Mouse (Mus musculus) embryonic facial prominence, embryonic 15.5 days (tissue): Measurements from ENCODE around the gene 9930021J03Rik. TPM values are rescaled to one million over a fixed set of nuclear protein-coding genes. Genes with fewer than 3 reads are reported as not detected.

Source experiments
- ATAC-seq: fragments of 200-750 bp; cut with Nextera tagmentation; 2 replicates; pipeline ENCODE4 v1.8.0; 2017; ENCODE audit warnings: low read depth, moderate TSS enrichment; ENCODE audit not compliant: insufficient number of reproducible peaks, low FRiP score, low TSS enrichment
- H3K27ac ChIP-seq: fragments of 300-500 bp; sonication (generic); replicated peaks from 2 replicates; pipeline ENCODE4 v1.5.1; 2015; ENCODE audit warnings: mild to moderate bottlenecking, inconsistent platforms
- H3K27me3 ChIP-seq: fragments of 300-500 bp; sonication (generic); 2 replicates; pipeline ENCODE4 v1.6.1; 2015; ENCODE audit warnings: inconsistent platforms
- H3K36me3 ChIP-seq: fragments of 300-500 bp; sonication (generic); 2 replicates; pipeline ENCODE4 v1.6.1; 2015; ENCODE audit warnings: mild to moderate bottlenecking, inconsistent platforms
- H3K4me1 ChIP-seq: fragments of 300-500 bp; sonication (generic); 2 replicates; pipeline ENCODE4 v1.6.1; 2015; ENCODE audit warnings: inconsistent platforms
- H3K4me2 ChIP-seq: fragments of 300-500 bp; sonication (generic); replicated peaks from 2 replicates; pipeline ENCODE4 v1.6.1; 2015; ENCODE audit warnings: mild to moderate bottlenecking, inconsistent platforms
- H3K4me3 ChIP-seq: fragments of 300-500 bp; sonication (generic); replicated peaks from 2 replicates; pipeline ENCODE4 v1.5.1; 2015; ENCODE audit warnings: mild to moderate bottlenecking, inconsistent platforms
- H3K9ac ChIP-seq: fragments of 300-500 bp; sonication (generic); 2 replicates; pipeline ENCODE4 v1.6.1; 2015; ENCODE audit warnings: inconsistent platforms
- H3K9me3 ChIP-seq: fragments of 300-500 bp; sonication (generic); replicated peaks from 2 replicates; pipeline ENCODE4 v1.6.1; 2016; ENCODE audit warnings: inconsistent platforms
- WGBS: fragments of 180-500 bp; shearing (Covaris S2); methylation state at CpG from one replicate; pipeline ENCODE4 v1.1.7; 2015; 5-methylcytosine and 5-hydroxymethylcytosine counted together
- polyA plus RNA-seq: library from polyadenylated mRNA; unstranded; fragments of >200 nt; fragmentation: Nextera tagmentation; extraction: Ambion mirVana; gene quantifications from 2 replicates; pipeline ENCODE4 v1.2.1, GENCODE M21; 2015

The 9930021J03Rik gene
- polyA plus RNA-seq, 1 experiment from 2014 or later = 5.6 TPM

DNA sequence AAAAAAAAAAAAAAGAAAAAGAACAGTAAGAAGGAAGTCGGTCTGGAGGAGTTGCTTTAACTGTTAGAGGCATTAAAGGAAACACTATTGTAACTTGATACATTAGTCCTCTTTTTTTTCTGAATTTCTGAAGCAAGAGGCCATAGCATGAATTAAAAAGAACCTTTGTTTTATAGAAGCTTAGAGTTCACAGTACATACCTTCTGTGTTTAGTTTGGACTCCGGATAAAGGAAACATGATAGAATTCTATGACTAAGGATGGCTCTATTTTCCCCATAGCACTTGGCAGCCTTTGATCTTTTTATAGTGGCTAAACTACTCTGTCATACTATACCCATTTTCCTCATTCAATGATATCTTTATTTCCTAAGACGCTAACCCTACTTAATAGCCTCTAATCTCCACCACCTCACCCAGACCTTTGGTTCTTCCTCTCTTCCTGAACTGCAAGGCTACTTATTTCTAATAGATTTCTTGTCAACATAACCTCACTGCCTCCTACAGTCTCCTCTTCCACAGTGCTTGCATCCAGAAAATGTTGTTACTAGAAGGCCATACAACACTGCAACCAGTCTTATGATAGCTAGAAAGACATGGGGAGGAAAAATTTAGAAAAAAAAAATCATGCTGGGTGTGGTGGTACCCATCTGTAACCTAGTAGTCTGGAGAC, 29.7 kb upstream of the 9930021J03Rik start:
- Histone ChIP-seq H3K4me1 (peaks cover 11% of the 10 kb centered on the region; the same call in 1 of the 2 replicates), H3K9ac (no peak overlapping the region), H3K9me3 (no peaks in the 10 kb centered on the region), H3K4me3 (no peak overlapping the region), H3K27me3 (no peaks in the 10 kb centered on the region), H3K36me3 (no peaks in the 10 kb centered on the region), H3K27ac (peak overlapping the region; percentile 61), H3K4me2 (no peak overlapping the region)
- ATAC-seq = peak; percentile 43; the same call in 1 of the 2 replicates
- WGBS = 29% methylated on average over 3 of the region's 3 CpGs

GRCm38 (mm10) chr19:29830911-29831310, 25.1 kb upstream of the 9930021J03Rik start:
- Histone ChIP-seq H3K36me3 (no peaks in the 10 kb centered on the region), H3K27me3 (no peaks in the 10 kb centered on the region), H3K9ac (no peak overlapping the region), H3K4me3 (no peak overlapping the region), H3K4me1 (0 out of 2 replicates have a peak, but pooled peaks cover 3% of the 10 kb centered on the region), H3K4me2 (no peak overlapping the region), H3K27ac (no peak overlapping the region), H3K9me3 (no peaks in the 10 kb centered on the region)
- 63% methylated on average over 2 of the region's 2 CpGs for WGBS
- no peak for ATAC-seq

DNA sequence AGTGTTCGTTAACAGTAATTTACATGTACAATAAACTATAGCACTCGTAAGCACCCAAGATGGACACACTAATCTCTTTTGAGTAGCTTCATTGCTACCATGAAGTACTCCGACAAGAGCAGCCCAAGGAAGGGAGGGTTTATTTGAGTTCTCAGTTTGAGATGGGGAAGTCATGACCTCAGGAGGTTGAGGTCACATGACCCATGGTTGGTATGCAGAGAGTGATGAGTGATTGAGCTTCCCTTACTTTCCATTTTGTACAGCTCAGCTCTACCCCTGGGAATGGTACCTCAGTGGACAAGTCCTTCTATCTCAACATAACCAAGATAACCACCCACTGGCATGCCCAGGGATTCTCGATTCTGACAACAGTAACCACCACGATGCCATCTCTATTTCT, 22.8 kb upstream of the 9930021J03Rik start:
- Histone ChIP-seq H3K9ac (no peak overlapping the region), H3K4me1 (no peaks in the 10 kb centered on the region), H3K36me3 (no peaks in the 10 kb centered on the region), H3K27me3 (no peaks in the 10 kb centered on the region), H3K4me3 (no peak overlapping the region), H3K27ac (no peak overlapping the region), H3K9me3 (no peaks in the 10 kb centered on the region), H3K4me2 (no peak overlapping the region)
- 76% methylated on average over 5 of the region's 5 CpGs for WGBS
- no peak for ATAC-seq

GRCm38 (mm10) chr19:29826686-29827085, 20.9 kb upstream of the 9930021J03Rik start:
- Histone ChIP-seq H3K27me3 (no peaks in the 10 kb centered on the region), H3K4me2 (no peak overlapping the region), H3K9me3 (no peaks in the 10 kb centered on the region), H3K4me3 (no peak overlapping the region), H3K9ac (no peak overlapping the region), H3K36me3 (no peaks in the 10 kb centered on the region), H3K4me1 (no peaks in the 10 kb centered on the region), H3K27ac (no peak overlapping the region)
- 79% methylated on average over 1 of the region's 1 CpGs for WGBS
- no peak for ATAC-seq

- Histone ChIP-seq H3K4me1 (no peaks in the 10 kb centered on the region), H3K4me3 (no peak overlapping the region), H3K9ac (no peak overlapping the region), H3K36me3 (no peaks in the 10 kb centered on the region), H3K4me2 (no peak overlapping the region), H3K27ac (no peak overlapping the region), H3K27me3 (no peaks in the 10 kb centered on the region), H3K9me3 (no peaks in the 10 kb centered on the region)
- 52% methylated on average over 2 of the region's 2 CpGs for WGBS
- ATAC-seq = no peak
Measured at GRCm38 (mm10) chr19:29825003-29825402, 19.2 kb upstream of the 9930021J03Rik start.

DNA sequence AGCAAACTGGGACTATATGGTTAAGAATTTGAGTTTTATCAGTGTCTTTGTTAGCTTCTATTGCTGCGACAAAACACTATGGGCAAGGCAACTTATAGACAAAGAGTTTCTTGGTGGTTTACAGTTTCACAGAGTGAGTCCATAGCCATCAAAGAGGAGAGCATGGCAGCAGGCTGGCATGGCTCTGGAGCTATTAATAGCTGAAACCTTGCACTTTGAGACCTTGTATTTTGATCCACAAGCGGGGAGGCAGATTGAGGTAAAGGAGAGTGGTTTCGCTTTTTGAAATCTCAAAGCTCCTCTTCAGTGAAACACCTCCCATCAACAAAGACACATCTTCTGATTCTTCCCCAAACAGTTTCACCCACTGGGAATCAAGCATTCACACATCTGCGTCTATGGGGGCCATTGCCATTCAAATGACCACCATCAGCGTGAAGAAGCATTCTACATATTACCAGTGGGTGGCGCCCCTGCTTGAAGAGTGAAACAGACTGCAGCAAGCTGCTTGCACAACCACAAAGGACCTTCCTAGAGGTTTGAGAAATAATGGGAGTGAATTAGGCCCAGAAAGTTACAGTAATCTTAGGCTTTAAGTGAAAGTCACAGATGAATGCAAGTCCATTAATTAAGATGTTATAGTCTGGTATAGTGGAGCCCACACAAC, 18.4 kb upstream of the 9930021J03Rik start:
- 47% methylated on average over 6 of the region's 6 CpGs for WGBS
- no peaks in the 10 kb centered on the region for H3K4me1 ChIP-seq
- H3K9me3 ChIP-seq = no peaks in the 10 kb centered on the region
- no peak overlapping the region for H3K4me3 ChIP-seq
- no peak overlapping the region for H3K4me2 ChIP-seq
- no peaks in the 10 kb centered on the region for H3K27me3 ChIP-seq
- no peaks in the 10 kb centered on the region for H3K36me3 ChIP-seq
- ATAC-seq = no peak
- H3K27ac ChIP-seq = no peak overlapping the region
- no peak overlapping the region for H3K9ac ChIP-seq

DNA sequence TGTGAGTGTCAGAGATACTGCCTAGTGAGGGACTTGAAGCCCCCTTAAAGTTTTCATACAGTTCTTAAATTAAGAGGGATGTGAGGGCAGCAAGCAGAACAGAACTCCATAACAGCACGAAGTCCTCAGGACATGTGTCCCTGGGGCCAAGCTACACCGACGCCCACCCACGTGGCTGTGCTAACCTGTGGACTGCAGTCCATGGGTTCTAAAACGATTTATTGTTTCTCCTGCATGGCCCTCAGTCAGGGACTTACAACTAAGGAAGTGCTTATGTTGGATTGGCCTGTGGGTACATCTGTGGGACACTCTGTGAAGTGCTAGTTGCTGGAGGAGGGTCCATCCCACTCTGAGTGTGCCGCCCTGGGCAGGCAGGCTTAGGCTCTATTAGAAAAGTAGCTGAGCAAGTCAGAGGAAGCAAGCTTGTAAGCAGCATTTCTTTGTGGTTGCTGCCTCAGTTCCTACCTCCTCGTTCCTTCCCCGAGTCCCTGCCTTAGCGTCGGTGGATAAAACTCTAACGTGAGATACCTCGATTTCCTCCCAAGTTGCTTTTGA, 17.7 kb upstream of the 9930021J03Rik start:
- no peak overlapping the region for H3K27ac ChIP-seq
- H3K4me3 ChIP-seq = no peak overlapping the region
- no peaks in the 10 kb centered on the region for H3K36me3 ChIP-seq
- no peak overlapping the region for H3K9ac ChIP-seq
- no peaks in the 10 kb centered on the region for H3K4me1 ChIP-seq
- no peak for ATAC-seq
- H3K27me3 ChIP-seq = no peaks in the 10 kb centered on the region
- H3K4me2 ChIP-seq = no peak overlapping the region
- 64% methylated on average over 12 of the region's 12 CpGs for WGBS
- no peaks in the 10 kb centered on the region for H3K9me3 ChIP-seq

DNA sequence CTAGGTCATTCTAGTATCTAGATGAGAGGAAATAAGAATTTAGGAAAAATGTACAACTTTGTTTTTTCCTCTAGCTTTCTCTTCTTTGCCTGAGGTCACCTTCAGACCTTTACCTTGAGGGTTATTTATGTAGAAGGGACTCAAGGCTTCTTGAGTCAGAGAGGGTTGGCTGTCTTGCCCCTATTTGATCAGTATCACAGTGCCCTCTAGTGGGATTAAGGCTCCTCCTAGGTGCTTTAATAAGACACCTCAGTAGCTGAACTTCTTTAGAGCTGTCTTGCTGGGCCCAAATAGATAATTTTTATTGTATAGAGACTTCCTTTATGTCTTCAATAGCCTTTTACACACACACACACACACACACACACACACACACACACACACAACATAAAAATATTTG, 15.2 kb upstream of the 9930021J03Rik start:
- no peaks in the 10 kb centered on the region for H3K9me3 ChIP-seq
- H3K4me1 ChIP-seq = no peaks in the 10 kb centered on the region
- H3K27ac ChIP-seq = no peak overlapping the region
- H3K4me2 ChIP-seq = no peak overlapping the region
- no peak overlapping the region for H3K9ac ChIP-seq
- H3K36me3 ChIP-seq = no peaks in the 10 kb centered on the region
- H3K4me3 ChIP-seq = no peak overlapping the region
- no peak for ATAC-seq
- H3K27me3 ChIP-seq = no peaks in the 10 kb centered on the region

- no peaks in the 10 kb centered on the region for H3K27me3 ChIP-seq
- H3K4me3 ChIP-seq = peak within 1 kb of the TSS; percentile 59
- H3K9me3 ChIP-seq = no peaks in the 10 kb centered on the region
- no peak within 1 kb of the TSS; the same call in 1 of the 2 replicates for H3K27ac ChIP-seq
- peak within 1 kb of the TSS; percentile 59 for H3K4me2 ChIP-seq
- under 1% methylated on average over 47 of the region's 47 CpGs for WGBS
- ATAC-seq = peak; percentile 92
- H3K9ac ChIP-seq = peak within 1 kb of the TSS; percentile 33
- H3K36me3 ChIP-seq = peaks cover 21% of the 10 kb centered on the region
- H3K4me1 ChIP-seq = peaks cover 9% of the 10 kb centered on the region
Measured at GRCm38 (mm10) chr19:29812581-29813460, 7.0 kb upstream of the 9930021J03Rik start, which contains the start of gene Ranbp6. Ranbp6 (minus strand) TSS chr19:29812974.

DNA sequence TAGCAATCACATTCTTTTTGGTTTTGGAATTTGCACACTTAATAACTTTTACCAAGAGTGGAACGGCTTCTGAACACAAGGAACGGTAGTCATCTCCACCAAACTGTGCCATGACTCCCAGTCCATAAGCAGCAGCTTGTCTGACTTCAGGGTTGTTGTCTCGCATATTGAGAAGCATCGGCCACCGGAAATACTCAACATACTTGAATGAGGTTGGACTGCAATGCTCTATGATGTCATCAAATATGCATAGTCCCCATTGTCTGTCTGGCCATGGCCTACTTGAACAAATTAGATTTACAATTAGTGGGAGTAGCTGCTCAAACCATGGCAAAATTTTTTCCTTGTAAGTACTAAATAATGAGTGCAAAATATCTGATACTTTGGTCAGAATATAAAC, 4.2 kb upstream of the 9930021J03Rik start:
- no peak overlapping the region for H3K27ac ChIP-seq
- no peak for ATAC-seq
- no peaks in the 10 kb centered on the region for H3K27me3 ChIP-seq
- peaks cover 12% of the 10 kb centered on the region for H3K4me1 ChIP-seq
- no peak overlapping the region for H3K4me3 ChIP-seq
- H3K4me2 ChIP-seq = no peak overlapping the region
- H3K9ac ChIP-seq = no peak overlapping the region
- H3K9me3 ChIP-seq = no peaks in the 10 kb centered on the region
- H3K36me3 ChIP-seq = peaks cover 21% of the 10 kb centered on the region
- WGBS = 92% methylated on average over 5 of the region's 5 CpGs
